Mouse (Mus musculus) limb, embryonic 13.5 days (tissue): ENCODE measurements around the gene Cnnm2. TPM values are rescaled to one million over a fixed set of nuclear protein-coding genes. Genes with fewer than 3 reads are reported as not detected.
A peak's percentile ranks its signal among the peaks of the same experiment; 100 is the strongest.

ENCODE experiments used
- ATAC-seq: fragments of 200-750 bp; cut with Nextera tagmentation; 2 replicates; pipeline ENCODE4 v1.8.0; 2017; ENCODE audit warnings: low read depth, moderate number of reproducible peaks, moderate TSS enrichment; ENCODE audit not compliant: low FRiP score
- H3K27ac ChIP-seq: fragments of 300-500 bp; sonication (generic); 2 replicates; pipeline ENCODE4 v1.5.1; 2015; ENCODE audit warnings: inconsistent platforms, mild to moderate bottlenecking, moderate library complexity
- H3K27me3 ChIP-seq: fragments of 300-500 bp; sonication (generic); 2 replicates; pipeline ENCODE4 v1.6.1; 2015; ENCODE audit warnings: mild to moderate bottlenecking, inconsistent platforms
- H3K36me3 ChIP-seq: fragments of 300-500 bp; sonication (generic); 2 replicates; pipeline ENCODE4 v1.6.1; 2015; ENCODE audit warnings: inconsistent platforms, mild to moderate bottlenecking, moderate library complexity
- H3K4me1 ChIP-seq: fragments of 300-500 bp; sonication (generic); 2 replicates; pipeline ENCODE4 v1.6.1; 2015; ENCODE audit warnings: inconsistent platforms
- H3K4me2 ChIP-seq: fragments of 300-500 bp; sonication (generic); replicated peaks from 2 replicates; pipeline ENCODE4 v1.6.1; 2015; ENCODE audit warnings: inconsistent platforms, mild to moderate bottlenecking, moderate library complexity
- H3K4me3 ChIP-seq: fragments of 300-500 bp; sonication (generic); 2 replicates; pipeline ENCODE4 v1.5.1; 2015; ENCODE audit warnings: moderate library complexity, mild to moderate bottlenecking, inconsistent platforms
- H3K9ac ChIP-seq: fragments of 300-500 bp; sonication (generic); 2 replicates; pipeline ENCODE4 v1.6.1; 2015; ENCODE audit warnings: mild to moderate bottlenecking, inconsistent platforms
- H3K9me3 ChIP-seq: fragments of 300-500 bp; sonication (generic); 2 replicates; pipeline ENCODE4 v1.6.1; 2016; ENCODE audit warnings: inconsistent platforms
- WGBS: fragments of 180-500 bp; shearing (Covaris S2); methylation state at CpG from one replicate; pipeline ENCODE4 v1.1.7; 2015; 5-methylcytosine and 5-hydroxymethylcytosine counted together
- polyA plus RNA-seq: library from polyadenylated mRNA; unstranded; fragments of >200 nt; fragmentation: Nextera tagmentation; extraction: Ambion mirVana; gene quantifications from 2 replicates; pipeline ENCODE4 v1.2.1, GENCODE M21; 2015

Cnnm2 gene
- polyA plus RNA-seq, 1 experiment from 2014 or later = 4.1 TPM

- no peak overlapping the region for H3K9ac ChIP-seq
- H3K27ac ChIP-seq = no peak overlapping the region
- peaks cover 12% of the 10 kb centered on the region for H3K4me1 ChIP-seq
- WGBS = 67% methylated on average over 4 of the region's 4 CpGs
- H3K27me3 ChIP-seq = no peaks in the 10 kb centered on the region
- no peaks in the 10 kb centered on the region for H3K36me3 ChIP-seq
- no peak overlapping the region for H3K4me2 ChIP-seq
- H3K4me3 ChIP-seq = no peak overlapping the region
- no peaks in the 10 kb centered on the region for H3K9me3 ChIP-seq
- ATAC-seq = no peak
These were observed 73.9 kb downstream of the Cnnm2 start for GRCm38 (mm10) chr19:46835339-46835738.

GRCm38 (mm10) chr19:46836085-46836484 is 74.7 kb downstream of the Cnnm2 start:
- no peaks in the 10 kb centered on the region for H3K9me3 ChIP-seq
- peaks cover 16% of the 10 kb centered on the region for H3K4me1 ChIP-seq
- 89% methylated on average over 3 of the region's 3 CpGs for WGBS
- H3K4me3 ChIP-seq = no peak overlapping the region
- H3K27me3 ChIP-seq = no peaks in the 10 kb centered on the region
- ATAC-seq = no peak
- H3K27ac ChIP-seq = no peak overlapping the region
- no peak overlapping the region for H3K4me2 ChIP-seq
- no peaks in the 10 kb centered on the region for H3K36me3 ChIP-seq
- H3K9ac ChIP-seq = no peak overlapping the region

- Histone ChIP-seq H3K4me1 (peaks cover 16% of the 10 kb centered on the region), H3K4me2 (no peak overlapping the region), H3K4me3 (no peak overlapping the region), H3K9me3 (no peaks in the 10 kb centered on the region), H3K27ac (no peak overlapping the region), H3K36me3 (no peaks in the 10 kb centered on the region), H3K9ac (no peak overlapping the region), H3K27me3 (no peaks in the 10 kb centered on the region)
- ATAC-seq = no peak
- 85% methylated on average over 11 of the region's 11 CpGs for WGBS
These were observed 76.1 kb downstream of the Cnnm2 start for GRCm38 (mm10) chr19:46837290-46838079.

- Histone ChIP-seq H3K4me1 (peaks cover 19% of the 10 kb centered on the region), H3K9ac (no peak overlapping the region), H3K4me3 (no peak overlapping the region), H3K4me2 (no peak overlapping the region), H3K36me3 (no peaks in the 10 kb centered on the region), H3K9me3 (no peaks in the 10 kb centered on the region), H3K27me3 (no peaks in the 10 kb centered on the region), H3K27ac (no peak overlapping the region)
- 84% methylated on average over 4 of the region's 4 CpGs for WGBS
- no peak for ATAC-seq
These were observed 79.6 kb downstream of the Cnnm2 start for GRCm38 (mm10) chr19:46841016-46841415.

- H3K9ac ChIP-seq = no peak overlapping the region
- no peak overlapping the region for H3K27ac ChIP-seq
- no peaks in the 10 kb centered on the region for H3K9me3 ChIP-seq
- H3K4me3 ChIP-seq = no peak overlapping the region
- H3K36me3 ChIP-seq = no peaks in the 10 kb centered on the region
- no peak overlapping the region for H3K4me2 ChIP-seq
- 80% methylated on average over 2 of the region's 2 CpGs for WGBS
- peaks cover 20% of the 10 kb centered on the region for H3K4me1 ChIP-seq
- no peak for ATAC-seq
- H3K27me3 ChIP-seq = no peaks in the 10 kb centered on the region
These were observed 81.6 kb downstream of the Cnnm2 start for GRCm38 (mm10) chr19:46843030-46843429.

GRCm38 (mm10) chr19:46846056-46846455 is 84.7 kb downstream of the Cnnm2 start:
- no peak overlapping the region for H3K27ac ChIP-seq
- H3K4me1 ChIP-seq = peaks cover 19% of the 10 kb centered on the region; the same call in 1 of the 2 replicates
- H3K9me3 ChIP-seq = no peaks in the 10 kb centered on the region
- no peak overlapping the region for H3K4me3 ChIP-seq
- no peak overlapping the region for H3K4me2 ChIP-seq
- no peaks in the 10 kb centered on the region for H3K36me3 ChIP-seq
- 68% methylated on average over 7 of the region's 7 CpGs for WGBS
- no peak overlapping the region for H3K9ac ChIP-seq
- H3K27me3 ChIP-seq = no peaks in the 10 kb centered on the region
- ATAC-seq = no peak

- peaks cover 19% of the 10 kb centered on the region; the same call in 1 of the 2 replicates for H3K4me1 ChIP-seq
- no peak overlapping the region for H3K9ac ChIP-seq
- 84% methylated on average over 5 of the region's 5 CpGs for WGBS
- no peaks in the 10 kb centered on the region for H3K36me3 ChIP-seq
- H3K4me3 ChIP-seq = no peak overlapping the region
- no peaks in the 10 kb centered on the region for H3K27me3 ChIP-seq
- H3K4me2 ChIP-seq = no peak overlapping the region
- H3K9me3 ChIP-seq = no peaks in the 10 kb centered on the region
- ATAC-seq = no peak
- no peak overlapping the region for H3K27ac ChIP-seq
These were observed 85.1 kb downstream of the Cnnm2 start for GRCm38 (mm10) chr19:46846459-46846858.

- H3K9ac ChIP-seq = no peak overlapping the region
- H3K4me3 ChIP-seq = no peak overlapping the region
- H3K4me2 ChIP-seq = no peak overlapping the region
- H3K27ac ChIP-seq = peak overlapping the region; percentile 28
- H3K4me1 ChIP-seq = peaks cover 19% of the 10 kb centered on the region; the same call in 1 of the 2 replicates
- WGBS = 51% methylated on average over 14 of the region's 14 CpGs
- H3K27me3 ChIP-seq = no peaks in the 10 kb centered on the region
- peak; percentile 32; the same call in 1 of the 2 replicates for ATAC-seq
- H3K36me3 ChIP-seq = no peaks in the 10 kb centered on the region
- H3K9me3 ChIP-seq = no peaks in the 10 kb centered on the region
These were observed 87.2 kb downstream of the Cnnm2 start for GRCm38 (mm10) chr19:46848381-46849268.

- Histone ChIP-seq H3K27me3 (no peaks in the 10 kb centered on the region), H3K9ac (no peak overlapping the region), H3K9me3 (no peaks in the 10 kb centered on the region), H3K36me3 (no peaks in the 10 kb centered on the region), H3K4me1 (peaks cover 19% of the 10 kb centered on the region; the same call in 1 of the 2 replicates), H3K4me3 (no peak overlapping the region), H3K27ac (no peak overlapping the region), H3K4me2 (no peak overlapping the region)
- 73% methylated on average over 9 of the region's 9 CpGs for WGBS
- ATAC-seq = no peak
These were observed 88.1 kb downstream of the Cnnm2 start for GRCm38 (mm10) chr19:46849443-46849997.

GRCm38 (mm10) chr19:46856232-46856631 is 94.8 kb downstream of the Cnnm2 start:
- Histone ChIP-seq H3K9ac (no peak overlapping the region), H3K36me3 (no peaks in the 10 kb centered on the region), H3K4me3 (no peak overlapping the region), H3K4me2 (no peak overlapping the region), H3K27me3 (no peaks in the 10 kb centered on the region), H3K9me3 (no peaks in the 10 kb centered on the region), H3K4me1 (no peaks in the 10 kb centered on the region), H3K27ac (no peak overlapping the region)
- ATAC-seq = no peak
- 67% methylated on average over 6 of the region's 6 CpGs for WGBS

- no peak for ATAC-seq
- Histone ChIP-seq H3K9ac (no peak overlapping the region), H3K27me3 (no peaks in the 10 kb centered on the region), H3K36me3 (no peaks in the 10 kb centered on the region), H3K9me3 (no peaks in the 10 kb centered on the region), H3K27ac (no peak overlapping the region), H3K4me2 (no peak overlapping the region), H3K4me1 (no peaks in the 10 kb centered on the region), H3K4me3 (no peak overlapping the region)
- 52% methylated on average over 10 of the region's 10 CpGs for WGBS
These were observed 95.4 kb downstream of the Cnnm2 start for GRCm38 (mm10) chr19:46856780-46857179.
